Mouse (Mus musculus) G1E-ER4 (cell line): Measurements from ENCODE around the gene Dcst2. TPM values are rescaled to one million over a fixed set of nuclear protein-coding genes. Genes with fewer than 3 reads are reported as not detected.

Source experiments
- GATA1 ChIP-seq: IDR thresholded peaks from one replicate; pipeline ENCODE4 v1.8.0; 2012; ENCODE audit warnings: low read length, inconsistent platforms
- polyA plus RNA-seq: library from polyadenylated mRNA; stranded (reverse); fragments of >175 nt; gene quantifications from 2 replicates; pipeline ENCODE4 v1.2.3, GENCODE M21; 2012

Dcst2 gene
- polyA plus RNA-seq, 1 experiment: not detected

DNA sequence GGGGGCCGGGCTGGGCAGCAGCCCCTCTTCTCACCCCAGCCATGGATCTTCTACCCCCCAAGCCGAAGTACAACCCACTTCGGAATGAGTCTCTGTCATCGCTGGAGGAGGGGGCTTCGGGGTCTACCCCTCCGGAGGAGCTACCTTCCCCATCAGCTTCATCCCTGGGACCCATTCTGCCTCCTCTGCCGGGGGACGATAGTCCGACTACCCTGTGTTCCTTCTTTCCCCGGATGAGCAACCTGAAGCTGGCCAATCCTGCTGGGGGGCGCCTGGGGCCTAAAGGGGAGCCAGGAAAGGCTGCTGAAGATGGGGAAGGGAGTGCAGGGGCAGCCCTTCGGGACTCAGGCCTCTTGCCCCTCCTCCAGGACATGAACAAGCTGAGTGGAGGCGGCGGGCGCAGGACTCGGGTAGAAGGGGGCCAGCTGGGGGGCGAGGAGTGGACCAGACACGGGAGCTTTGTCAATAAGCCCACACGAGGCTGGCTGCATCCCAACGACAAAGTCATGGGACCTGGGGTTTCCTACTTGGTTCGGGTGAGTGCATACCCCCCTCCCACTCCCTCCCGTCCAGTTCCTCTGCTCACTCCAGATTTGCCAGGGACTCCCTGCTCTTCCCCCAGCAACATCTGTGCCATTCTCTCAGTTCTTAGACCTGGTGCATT, 60.2 kb downstream of the Dcst2 start:
- TF ChIP-seq GATA1: no peak

DNA sequence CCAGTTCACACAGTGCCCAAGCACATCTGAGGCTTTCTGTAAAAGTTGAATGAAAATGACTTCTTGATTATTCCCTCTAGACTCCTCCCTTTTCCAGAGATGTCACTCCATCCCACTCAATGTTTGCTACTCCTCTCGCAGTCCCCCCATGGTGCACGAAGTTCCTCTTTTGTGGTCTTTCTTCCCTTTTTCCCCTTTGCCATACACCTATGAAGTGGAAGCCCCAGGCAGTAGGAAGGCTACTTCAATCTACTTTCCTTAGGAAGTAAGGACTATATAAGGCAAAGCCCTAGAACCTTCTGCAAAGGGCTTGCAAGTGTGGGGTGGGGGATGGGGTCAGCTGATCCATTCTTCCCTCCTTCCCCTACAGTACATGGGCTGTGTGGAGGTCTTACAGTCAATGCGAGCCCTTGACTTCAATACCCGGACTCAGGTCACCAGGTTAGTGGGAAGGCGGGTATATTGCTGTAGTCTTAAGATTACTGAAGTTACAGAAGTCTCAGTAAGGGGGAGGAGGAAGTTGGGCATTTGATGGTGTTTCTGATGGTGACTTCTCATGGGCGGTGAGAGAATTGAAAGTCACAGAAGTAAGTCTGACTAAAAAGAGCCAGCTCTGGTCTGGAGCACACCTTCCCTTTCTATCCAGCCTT, 60.9 kb downstream of the Dcst2 start:
- no peak for TF ChIP-seq GATA1

DNA sequence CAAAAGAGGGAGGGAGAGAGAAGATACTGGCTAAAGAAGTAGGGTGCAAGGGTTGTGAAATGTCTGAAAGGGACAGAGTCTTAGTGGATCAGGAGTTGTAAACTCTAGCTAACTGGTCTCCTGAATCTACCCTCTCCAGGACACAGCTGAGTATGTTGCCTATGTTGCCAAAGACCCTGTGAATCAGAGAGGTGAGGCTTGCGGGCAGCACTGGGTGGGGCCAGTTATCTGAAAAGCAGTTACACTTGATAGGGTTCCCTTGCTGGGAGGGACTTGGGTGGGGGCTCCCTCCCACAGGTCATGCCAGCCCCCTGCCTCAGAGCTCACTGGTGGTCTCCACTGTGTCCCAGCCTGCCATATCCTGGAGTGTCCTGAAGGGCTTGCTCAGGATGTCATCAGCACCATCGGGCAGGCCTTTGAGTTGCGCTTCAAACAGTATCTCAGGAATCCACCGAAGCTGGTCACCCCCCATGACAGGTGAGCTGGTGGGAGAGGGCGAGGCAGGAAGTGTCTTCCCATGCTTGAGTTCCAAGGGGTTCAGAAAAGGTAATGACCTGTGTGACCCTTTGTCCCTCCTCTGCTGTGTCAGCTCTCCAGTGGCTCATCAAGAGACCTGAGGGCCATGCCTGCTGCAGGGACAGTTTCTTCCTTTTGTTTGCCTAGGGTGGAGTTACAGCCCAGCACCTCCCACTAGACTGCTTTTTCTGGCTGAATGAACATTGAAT, 62.8 kb downstream of the Dcst2 start:
- no peak for TF ChIP-seq GATA1

DNA sequence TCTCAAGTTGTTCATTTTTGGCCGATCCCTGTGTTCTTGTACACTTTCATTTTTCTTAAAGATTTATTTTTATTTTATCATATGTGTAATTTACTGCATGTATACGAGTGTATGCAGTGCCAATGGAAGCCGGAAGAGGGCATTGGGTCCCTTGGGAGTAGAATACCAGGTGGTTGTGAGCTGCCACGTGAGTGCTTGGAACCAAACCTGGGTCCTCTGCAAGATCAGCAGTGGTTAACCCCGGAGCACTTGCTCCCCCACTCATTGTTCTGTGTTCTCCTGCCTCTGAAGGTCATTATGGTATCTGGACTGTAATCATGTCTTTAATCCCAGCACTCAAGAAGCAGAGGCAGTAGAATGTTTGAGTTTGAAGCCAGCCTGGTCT, 63.4 kb downstream of the Dcst2 start:
- TF ChIP-seq GATA1: no peak

DNA sequence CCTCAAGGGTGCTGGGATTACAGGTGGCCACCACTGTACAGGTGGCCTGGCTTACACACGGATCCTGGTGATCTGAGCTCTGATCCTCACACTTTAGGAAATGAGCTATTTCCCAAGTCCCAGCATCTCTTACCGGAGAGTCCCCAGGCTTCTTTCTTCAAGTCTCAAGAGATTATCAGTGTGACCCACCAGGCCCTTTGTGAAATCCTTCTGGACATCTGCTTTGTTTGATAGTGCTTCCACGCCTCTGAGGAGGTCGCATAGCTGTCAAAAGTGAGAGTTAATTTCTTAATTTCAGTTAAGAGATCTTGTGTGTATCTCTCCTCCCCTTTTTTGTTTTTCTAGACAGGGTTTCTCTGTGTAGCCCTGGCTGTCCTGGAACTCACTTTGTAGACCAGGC, 64.1 kb downstream of the Dcst2 start:
- TF ChIP-seq GATA1: no peak

Other genes starting within 250 kb of the Dcst2 start
- gene Pklr, start 225.8 kb upstream of the Dcst2 start, polyA plus RNA-seq: 145 and 174 TPM in 2 replicates
- gene Hcn3, start 201.8 kb upstream of the Dcst2 start, polyA plus RNA-seq: 0.91 and 1.2 TPM in 2 replicates
- gene Clk2, start 197.2 kb upstream of the Dcst2 start, polyA plus RNA-seq: 62.2 and 65.3 TPM in 2 replicates
- gene Scamp3, start 184.5 kb upstream of the Dcst2 start, polyA plus RNA-seq: 190 and 239 TPM in 2 replicates
- gene Fam189b, start 178.8 kb upstream of the Dcst2 start, polyA plus RNA-seq: 7.3 and 13.1 TPM in 2 replicates
- 2.0 and 2.9 TPM in 2 replicates for gene Gba, start 159.0 kb upstream of the Dcst2 start, polyA plus RNA-seq
- 0.19 and 0.37 TPM in 2 replicates for gene Thbs3, start 146.8 kb upstream of the Dcst2 start, polyA plus RNA-seq
- 392 and 458 TPM in 2 replicates for gene Mtx1, start 134.9 kb upstream of the Dcst2 start, polyA plus RNA-seq
- 0.18 TPM in 1 of 2 replicates, not detected in the other for gene Muc1, start 132.9 kb upstream of the Dcst2 start, polyA plus RNA-seq
- gene Krtcap2, start 116.0 kb upstream of the Dcst2 start, polyA plus RNA-seq: 135 and 200 TPM in 2 replicates
- gene Trim46, start 115.7 kb upstream of the Dcst2 start, polyA plus RNA-seq: 2.4 and 2.8 TPM in 2 replicates
- gene Dpm3, start 102.6 kb upstream of the Dcst2 start, polyA plus RNA-seq: 119 and 146 TPM in 2 replicates
- gene Slc50a1, start 91.4 kb upstream of the Dcst2 start, polyA plus RNA-seq: not detected in 2 replicates
- not detected in 2 replicates for gene Efna1, start 80.8 kb upstream of the Dcst2 start, polyA plus RNA-seq
- not detected in 2 replicates for gene Efna3, start 39.0 kb upstream of the Dcst2 start, polyA plus RNA-seq
- gene Efna4, start 23.9 kb upstream of the Dcst2 start, polyA plus RNA-seq: 0.04 and 0.09 TPM in 2 replicates
- not detected in 2 replicates for gene Adam15, start 12.0 kb upstream of the Dcst2 start, polyA plus RNA-seq
- gene Dcst1, start 3.3 kb downstream of the Dcst2 start, polyA plus RNA-seq: not detected in 2 replicates
- 39.1 and 39.3 TPM in 2 replicates for gene Zbtb7b, start 32.8 kb downstream of the Dcst2 start, polyA plus RNA-seq
- 0.08 TPM in 1 of 2 replicates, not detected in the other for gene Lenep, start 40.8 kb downstream of the Dcst2 start, polyA plus RNA-seq
- 12.0 and 24.0 TPM in 2 replicates for gene Flad1, start 49.9 kb downstream of the Dcst2 start, polyA plus RNA-seq
- 84.3 and 87.0 TPM in 2 replicates for gene Cks1b, start 56.4 kb downstream of the Dcst2 start, polyA plus RNA-seq
- gene Shc1, start 56.5 kb downstream of the Dcst2 start, polyA plus RNA-seq: 138 and 171 TPM in 2 replicates
- 160 and 240 TPM in 2 replicates for gene Pygo2, start 68.2 kb downstream of the Dcst2 start, polyA plus RNA-seq
- 7.6 and 7.7 TPM in 2 replicates for gene Pbxip1, start 74.7 kb downstream of the Dcst2 start, polyA plus RNA-seq
- 11.6 and 29.9 TPM in 2 replicates for gene Pmvk, start 92.6 kb downstream of the Dcst2 start, polyA plus RNA-seq
- gene Kcnn3, start 158.2 kb downstream of the Dcst2 start, polyA plus RNA-seq: not detected in 2 replicates